Mouse (Mus musculus) C2C12 (cell line): ENCODE results near the gene Capn10.

Experiments
- CEBPB ChIP-seq: IDR thresholded peaks from one replicate; pipeline ENCODE4 v1.6.1; 2011; ENCODE audit warnings: low read depth, mild to moderate bottlenecking, control low read depth, moderate library complexity
- CTCF ChIP-seq: IDR thresholded peaks from one replicate; pipeline ENCODE4 v1.5.1; 2011; ENCODE audit not compliant: control insufficient read depth, insufficient read depth, insufficient read length
- FOSL1 ChIP-seq: IDR thresholded peaks from one replicate; pipeline ENCODE4 v1.8.0; 2011; ENCODE audit warnings: mild to moderate bottlenecking, low read length; ENCODE audit not compliant: poor library complexity, insufficient read depth, severe bottlenecking
- MYOD1 ChIP-seq: IDR thresholded peaks from one replicate; pipeline ENCODE4 v1.6.1; 2011; ENCODE audit warnings: low read depth; ENCODE audit not compliant: control insufficient read depth, insufficient read length
- USF1 ChIP-seq: IDR thresholded peaks from one replicate; pipeline ENCODE4 v1.6.1; 2011; ENCODE audit warnings: low read depth, mild to moderate bottlenecking, control low read depth, moderate library complexity

- TF ChIP-seq CTCF (peak; percentile 55), FOSL1 (no peak), USF1 (no peak), MYOD1 (peak; percentile 6), CEBPB (no peak)
These were observed 27.2 kb upstream of the Capn10 start, which contains the start of gene Dusp28 for GRCm38 (mm10) chr1:92906779-92907631.
